Mouse (Mus musculus) intestine, embryonic 14.5 days (tissue): ENCODE results near the gene Spats2. TPM values are rescaled to one million over a fixed set of nuclear protein-coding genes. Genes with fewer than 3 reads are reported as not detected.
A peak's percentile ranks its signal among the peaks of the same experiment; 100 is the strongest.

Source experiments
- ATAC-seq: fragments of 200-750 bp; cut with Nextera tagmentation; replicated peaks from 2 replicates; pipeline ENCODE4 v1.8.0; 2017; ENCODE audit warnings: low read depth, moderate number of reproducible peaks, moderate TSS enrichment, moderate library complexity; ENCODE audit not compliant: low FRiP score, low TSS enrichment
- DNase-seq: peaks from one replicate; pipeline ENCODE4 v3.0.0-alpha.2; 2018; ENCODE audit warnings: low spot score
- H3K27ac ChIP-seq: fragments of 300-500 bp; sonication (generic); 2 replicates; pipeline ENCODE4 v1.5.1; 2014; ENCODE audit warnings: low read depth, mild to moderate bottlenecking, control low read depth
- H3K27me3 ChIP-seq: fragments of 300-500 bp; sonication (generic); replicated peaks from 2 replicates; pipeline ENCODE4 v1.6.1; 2014; ENCODE audit warnings: low read length, control low read depth; ENCODE audit not compliant: control insufficient read depth, insufficient read depth
- H3K36me3 ChIP-seq: fragments of 300-500 bp; sonication (generic); 2 replicates; pipeline ENCODE4 v1.6.1; 2014; ENCODE audit warnings: low read length, control low read depth; ENCODE audit not compliant: control insufficient read depth, insufficient read depth
- H3K4me1 ChIP-seq: fragments of 300-500 bp; sonication (generic); replicated peaks from 2 replicates; pipeline ENCODE4 v1.6.1; 2014; ENCODE audit warnings: low read length, control low read depth, mixed read lengths; ENCODE audit not compliant: control insufficient read depth, insufficient read depth
- H3K4me2 ChIP-seq: fragments of 300-500 bp; sonication (generic); 2 replicates; pipeline ENCODE4 v1.6.1; 2014; ENCODE audit warnings: low read length
- H3K4me3 ChIP-seq: fragments of 300-500 bp; sonication (generic); 2 replicates; pipeline ENCODE4 v1.5.1; 2014; ENCODE audit warnings: low read depth, low read length, control low read depth, mixed read lengths
- H3K9ac ChIP-seq: fragments of 300-500 bp; sonication (generic); 2 replicates; pipeline ENCODE4 v1.6.1; 2014; ENCODE audit warnings: mild to moderate bottlenecking, low read length
- H3K9me3 ChIP-seq: fragments of 300-500 bp; sonication (generic); 2 replicates; pipeline ENCODE4 v1.6.1; 2016; ENCODE audit warnings: low read length, control low read depth; ENCODE audit not compliant: control insufficient read depth
- WGBS: fragments of 180-500 bp; shearing (Covaris S2); extraction: QIAGEN DNeasy Blood & Tissue Kit; methylation state at CpG from one replicate; pipeline ENCODE4 v1.1.7; 2014; 5-methylcytosine and 5-hydroxymethylcytosine counted together
- polyA plus RNA-seq: library from polyadenylated mRNA; unstranded; fragments of >200 nt; fragmentation: Nextera tagmentation; extraction: Ambion mirVana; gene quantifications from 2 replicates; pipeline ENCODE4 v1.2.1, GENCODE M21; 2014

Gene Spats2
- polyA plus RNA-seq, 1 experiment from 2014 or later, result 38.4 TPM

DNA sequence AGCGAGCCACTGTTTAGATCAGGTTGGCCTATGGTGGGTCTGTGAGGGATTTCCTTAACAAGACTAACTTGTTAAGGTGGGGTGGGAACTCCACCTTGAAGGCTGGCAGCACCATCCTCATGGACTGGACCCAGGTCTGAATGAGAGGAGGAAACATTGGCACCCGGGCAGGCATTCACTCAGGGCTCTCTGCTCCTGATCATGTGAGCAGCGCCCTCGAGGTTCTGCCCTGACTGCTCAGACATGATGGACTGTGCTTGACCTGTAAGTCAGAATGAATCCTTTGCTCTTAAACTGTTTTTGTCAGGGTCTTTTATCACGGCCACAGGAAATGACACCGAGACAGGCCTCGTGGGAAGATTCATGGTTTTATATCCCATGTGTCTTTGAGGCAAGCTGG lies 20.5 kb upstream of the Spats2 start:
- Histone ChIP-seq H3K4me2 (no peak overlapping the region), H3K4me1 (no peaks in the 10 kb centered on the region), H3K9ac (no peak overlapping the region), H3K36me3 (no peaks in the 10 kb centered on the region), H3K9me3 (0 out of 2 replicates have a peak, but pooled peaks cover 2% of the 10 kb centered on the region), H3K4me3 (no peak overlapping the region), H3K27ac (no peak overlapping the region), H3K27me3 (no peaks in the 10 kb centered on the region)
- 57% methylated on average over 7 of the region's 7 CpGs for WGBS
- no peak for DNase-seq
- no peak for ATAC-seq

GRCm38 (mm10) chr15:99107866-99108265 lies 17.9 kb upstream of the Spats2 start:
- no peak overlapping the region for H3K9ac ChIP-seq
- H3K4me2 ChIP-seq, result no peak overlapping the region
- H3K4me3 ChIP-seq, result no peak overlapping the region
- 0 out of 2 replicates have a peak, but pooled peaks cover 2% of the 10 kb centered on the region for H3K9me3 ChIP-seq
- no peaks in the 10 kb centered on the region for H3K4me1 ChIP-seq
- no peaks in the 10 kb centered on the region for H3K27me3 ChIP-seq
- ATAC-seq (no peak), DNase-seq (no peak)
- 71% methylated on average over 3 of the region's 3 CpGs for WGBS
- H3K27ac ChIP-seq, result no peak overlapping the region
- no peaks in the 10 kb centered on the region for H3K36me3 ChIP-seq

DNA sequence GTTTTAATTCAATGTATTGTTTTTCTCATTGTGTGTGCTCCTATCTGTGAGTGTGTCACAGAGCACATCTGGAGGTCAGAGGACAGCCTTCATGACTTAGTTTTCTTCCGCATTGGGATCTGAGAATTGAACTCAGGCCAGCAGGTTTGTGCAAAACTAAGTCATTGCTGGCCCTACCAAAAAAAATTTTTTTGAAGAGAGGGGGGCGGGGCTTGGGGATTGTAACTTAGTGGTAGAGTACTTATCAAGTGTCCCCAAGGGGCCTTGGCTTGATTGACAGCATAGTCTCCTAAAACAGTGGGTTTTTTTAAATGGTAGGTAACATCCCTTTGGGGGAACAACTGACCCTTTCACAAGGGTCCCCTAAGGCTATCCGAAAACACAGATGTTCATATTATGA lies 14.6 kb upstream of the Spats2 start:
- Histone ChIP-seq H3K4me2 (no peak overlapping the region), H3K4me3 (no peak overlapping the region), H3K9ac (no peak overlapping the region), H3K27ac (no peak overlapping the region), H3K27me3 (no peaks in the 10 kb centered on the region), H3K36me3 (no peaks in the 10 kb centered on the region), H3K9me3 (0 out of 2 replicates have a peak, but pooled peaks cover 2% of the 10 kb centered on the region), H3K4me1 (peaks cover 4% of the 10 kb centered on the region; the same call in 1 of the 2 replicates)
- 79% methylated on average over 3 of the region's 3 CpGs for WGBS
- ATAC-seq, result no peak
- no peak for DNase-seq

DNA sequence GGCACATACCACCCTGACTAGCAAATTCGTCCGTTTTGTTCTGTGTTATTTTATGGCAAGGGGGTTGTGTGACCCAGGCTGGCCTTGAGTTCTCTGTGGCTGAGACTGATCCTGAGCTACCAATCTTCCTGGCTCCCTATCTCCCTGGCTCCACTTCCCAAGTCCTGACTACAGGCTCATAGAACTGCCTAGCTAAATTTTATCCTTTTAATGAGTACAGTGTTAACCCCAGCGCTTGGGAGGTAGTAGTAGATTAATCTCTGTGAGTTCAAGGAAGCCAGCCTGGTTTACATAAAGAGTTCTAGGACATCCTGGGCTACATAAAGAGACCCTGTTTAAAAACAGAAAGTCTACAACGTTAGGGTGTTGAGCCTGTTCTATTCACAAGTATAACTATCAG lies 13.9 kb upstream of the Spats2 start:
- ATAC-seq (no peak), DNase-seq (no peak)
- Histone ChIP-seq H3K4me1 (peaks cover 4% of the 10 kb centered on the region; the same call in 1 of the 2 replicates), H3K9ac (no peak overlapping the region), H3K4me3 (no peak overlapping the region), H3K4me2 (no peak overlapping the region), H3K9me3 (no peaks in the 10 kb centered on the region), H3K27ac (no peak overlapping the region), H3K36me3 (no peaks in the 10 kb centered on the region), H3K27me3 (no peaks in the 10 kb centered on the region)
- 39% methylated on average over 4 of the region's 4 CpGs for WGBS

- no peak overlapping the region for H3K9ac ChIP-seq
- H3K27ac ChIP-seq, result no peak overlapping the region
- DNase-seq (no peak), ATAC-seq (no peak)
- H3K36me3 ChIP-seq, result no peaks in the 10 kb centered on the region
- peak overlapping the region; percentile 33 for H3K4me2 ChIP-seq
- no peak overlapping the region for H3K4me3 ChIP-seq
- H3K27me3 ChIP-seq, result no peaks in the 10 kb centered on the region
- H3K4me1 ChIP-seq, result peaks cover 4% of the 10 kb centered on the region; the same call in 1 of the 2 replicates
- WGBS, result 36% methylated on average over 11 of the region's 11 CpGs
- no peaks in the 10 kb centered on the region for H3K9me3 ChIP-seq
These were observed 12.8 kb upstream of the Spats2 start for GRCm38 (mm10) chr15:99112843-99113395.

- peaks cover 4% of the 10 kb centered on the region; the same call in 1 of the 2 replicates for H3K4me1 ChIP-seq
- ATAC-seq, result no peak; the same call in 1 of the 2 replicates
- no peak overlapping the region for H3K27ac ChIP-seq
- no peaks in the 10 kb centered on the region for H3K9me3 ChIP-seq
- no peak for DNase-seq
- 5% methylated on average over 9 of the region's 9 CpGs for WGBS
- H3K4me3 ChIP-seq, result no peak overlapping the region
- H3K9ac ChIP-seq, result no peak overlapping the region
- H3K4me2 ChIP-seq, result peak overlapping the region; percentile 33
- no peaks in the 10 kb centered on the region for H3K27me3 ChIP-seq
- no peaks in the 10 kb centered on the region for H3K36me3 ChIP-seq
These were observed 12.2 kb upstream of the Spats2 start for GRCm38 (mm10) chr15:99113396-99113975.

- Histone ChIP-seq H3K27me3 (no peaks in the 10 kb centered on the region), H3K27ac (0 out of 2 replicates have a peak overlapping the region, but pooled peaks have one; percentile 40), H3K4me3 (no peak overlapping the region), H3K4me1 (peaks cover 4% of the 10 kb centered on the region; the same call in 1 of the 2 replicates), H3K4me2 (no peak overlapping the region), H3K9me3 (no peaks in the 10 kb centered on the region), H3K9ac (no peak overlapping the region), H3K36me3 (no peaks in the 10 kb centered on the region)
- WGBS, result 50% methylated on average over 14 of the region's 14 CpGs
- ATAC-seq (no peak), DNase-seq (no peak)
These were observed 11.2 kb upstream of the Spats2 start for GRCm38 (mm10) chr15:99114312-99115064.

DNA sequence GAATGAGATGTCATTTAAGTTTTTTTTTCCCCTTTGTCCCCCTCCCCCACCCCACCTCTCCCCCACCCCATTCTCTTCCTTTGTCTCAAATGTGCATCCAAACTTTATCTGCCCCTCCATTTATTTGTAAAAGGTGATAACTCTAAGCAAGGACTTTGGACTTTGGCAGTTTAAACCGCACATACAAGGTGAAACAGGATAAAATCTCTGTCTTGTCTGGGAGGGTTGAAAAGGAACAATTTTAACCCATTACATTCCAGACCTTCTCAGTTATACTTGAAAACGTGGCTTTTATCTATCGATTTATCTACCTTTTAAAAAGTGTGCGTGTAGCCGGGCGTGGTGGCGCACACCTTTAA lies 10.7 kb upstream of the Spats2 start:
- Histone ChIP-seq H3K9ac (no peak overlapping the region), H3K36me3 (no peaks in the 10 kb centered on the region), H3K27ac (0 out of 2 replicates have a peak overlapping the region, but pooled peaks have one; percentile 40), H3K4me3 (no peak overlapping the region), H3K4me1 (peaks cover 4% of the 10 kb centered on the region; the same call in 1 of the 2 replicates), H3K9me3 (no peaks in the 10 kb centered on the region), H3K27me3 (no peaks in the 10 kb centered on the region), H3K4me2 (no peak overlapping the region)
- no peak for DNase-seq
- 75% methylated on average over 7 of the region's 7 CpGs for WGBS
- ATAC-seq, result no peak
